Mouse (Mus musculus) left cerebral cortex, postnatal 25 days (tissue): ENCODE data around the gene 1700029I15Rik. TPM values are rescaled to one million over a fixed set of nuclear protein-coding genes. Genes with fewer than 3 reads are reported as not detected.

Experiments
- microRNA-seq, 2 experiments: library from miRNA; unstranded; fragments of <30 nt; microRNA quantifications; one replicate each; pipeline ENCODE4 v1.2.0; 2022
- total RNA-seq, 2 experiments: library from RNA; stranded (reverse); gene quantifications; 2 replicates each; pipeline ENCODE4 v1.2.3; 2021

The 1700029I15Rik gene
- total RNA-seq, 2 experiments from 2014 or later: 3.4 to 4.4 TPM

Small RNAs within 50 kb of the gene (microRNA-seq; reads per million reads assigned to microRNA genes)
- gene Mir7000: 4.2 to 10.1 reads per million in 2 experiments

Other genes with a start within 250 kb of the 1700029I15Rik start
- gene Pex16, start 7.9 kb upstream of the 1700029I15Rik start, total RNA-seq: 10 to 100 TPM; 31.1 to 35.5 TPM
- under 1 TPM; 0.62 to 0.80 TPM for gene Large2, start 7.7 kb upstream of the 1700029I15Rik start, total RNA-seq
- 100 to 1,000 TPM; 374 to 376 TPM for gene Mapk8ip1, start 18.7 kb downstream of the 1700029I15Rik start, total RNA-seq
- gene Cry2, start 51.5 kb downstream of the 1700029I15Rik start, total RNA-seq: 100 to 1,000 TPM; 110 to 113 TPM
- 10 to 100 TPM; 18.2 to 18.4 TPM for gene Slc35c1, start 78.0 kb downstream of the 1700029I15Rik start, total RNA-seq
- 100 to 1,000 TPM; 240 to 269 TPM for gene Chst1, start 217.2 kb downstream of the 1700029I15Rik start, total RNA-seq